In the genomic region with DNA sequence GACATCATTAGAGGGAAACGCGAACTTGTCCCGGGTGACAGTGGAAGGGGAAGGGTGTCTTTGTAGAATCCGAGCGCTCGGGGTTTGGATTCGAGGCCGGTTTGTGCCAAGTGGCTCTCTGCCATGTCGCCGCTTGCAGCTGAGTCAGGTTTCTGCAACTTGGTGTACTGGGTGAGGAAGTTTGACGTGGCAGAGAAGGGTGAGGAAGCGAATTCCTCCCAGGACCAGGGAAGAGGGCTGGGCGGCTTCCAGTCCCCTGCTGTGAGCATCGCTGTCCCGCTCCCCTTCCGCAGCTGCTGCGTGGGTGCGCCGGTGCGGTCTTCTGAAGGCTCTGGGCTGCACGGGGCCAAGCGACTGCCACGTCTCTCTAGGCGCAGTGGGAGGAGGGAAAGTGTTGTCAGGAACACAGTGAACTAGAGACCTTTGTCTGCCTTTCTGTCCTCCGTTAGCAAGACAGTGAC, we compare ENCODE assay signal across 7 mouse cellular contexts. TPM values are rescaled to one million over a fixed set of nuclear protein-coding genes. Genes with fewer than 3 reads are reported as not detected.
DNase-seq lines count a peak whose midpoint lies in the region.

No protein-coding gene starts in this region.

- WGBS in macrophage (ENCODE audit: missing documents), result 6% methylated on average over 25 of the region's 25 CpGs

- intact Hi-C loops in gastrocnemius, postnatal 14 days (cut with DNase I; ENCODE audit: low total_unique reads), result no loop called here

- peak overlapping the region; percentile 74 for H3K27ac ChIP-seq in macrophage

- DNase-seq in adrenal gland, adult (ENCODE audit: inconsistent age in 2 of 2, low spot score in 1 of 2), result peak; percentile 86 to 95
- peak; percentile 58 for DNase-seq in embryo, embryonic 10.5 days (ENCODE audit: low spot score)
- DNase-seq in gastrocnemius, postnatal 14 days, result peak; percentile 65
- DNase-seq in induced T-regulatory cell, adult 2 months (ENCODE audit: low read depth), result peak; percentile 64
- DNase-seq in left cerebral cortex, adult 8-10 months (ENCODE audit: low spot score in 2 of 2), result peak; percentile 36 to 49
- peak; percentile 71 for DNase-seq in right cerebral cortex, postnatal 25 days

- peak overlapping the region; percentile 73 for H3K4me3 ChIP-seq in macrophage (ENCODE audit: inconsistent target)

- peaks cover 22% of the 10 kb centered on the region for H3K36me3 ChIP-seq in macrophage (ENCODE audit: inconsistent target)

- H3K79me2 ChIP-seq in macrophage (ENCODE audit: inconsistent target), result peaks cover 47% of the 10 kb centered on the region

RNA-seq across cellular contexts. Expression of a gene that starts 0.5 kb away (rescaled TPM):
- 10 to 100 TPM; 17.8 to 23.9 TPM for total RNA-seq in gastrocnemius, postnatal 14 days (2021)
- 10 to 100 TPM; 10.6 to 17.7 (median 13.4) TPM for total RNA-seq in left cerebral cortex, adult 8-10 months (2022)
- 10 to 100 TPM in 25 of 26 experiments, 1 to 10 TPM in 1; 9.1 to 46.3 (median 29.6) TPM for total RNA-seq in macrophage (2018; cell fraction: chromatin; rRNA removed)
- 10 to 100 TPM; 18.3 to 33.8 (median 25.6) TPM for total RNA-seq in macrophage (2018; cell fraction: cytosol; rRNA removed)
- total RNA-seq in macrophage (2018; cell fraction: nucleus; rRNA removed), result 10 to 100 TPM; 10.8 to 34.6 (median 20.0) TPM
- polyA plus RNA-seq in macrophage (2018), result 33.5 to 48.5 TPM (median 39.8 TPM) in 3 replicates

RNA-seq across cellular contexts. Expression of a gene that starts 31.8 kb away (rescaled TPM):
- 100 to 1,000 TPM; 175 to 193 TPM for total RNA-seq in gastrocnemius, postnatal 14 days (2021)
- total RNA-seq in left cerebral cortex, adult 8-10 months (2022), result 1 to 10 TPM; 4.2 to 8.1 (median 4.5) TPM
- total RNA-seq in macrophage (2018; cell fraction: chromatin; rRNA removed), result 10 to 100 TPM in 2 of 26 experiments, 1 to 10 TPM in 12, under 1 TPM in 6, not detected in 6; 0.09 to 23.0 (median 1.8) TPM
- total RNA-seq in macrophage (2018; cell fraction: cytosol; rRNA removed), result 1 to 10 TPM in 9 of 26 experiments, under 1 TPM in 17; 0.03 to 9.6 (median 0.66) TPM
- total RNA-seq in macrophage (2018; cell fraction: nucleus; rRNA removed), result 1 to 10 TPM in 16 of 26 experiments, under 1 TPM in 8, not detected in 2; 0.11 to 9.8 (median 1.6) TPM
- 0.02 to 0.23 TPM in 2 of 3 replicates, not detected in the other for polyA plus RNA-seq in macrophage (2018)

Comparison
In these comparisons a context has a peak if more than half of its experiments do, and no peak if none do; other contexts are left out.
1. Peak in every context shown above with its lines: DNase-seq, H3K4me3 ChIP-seq and H3K27ac ChIP-seq.
2. RNA of a gene that starts 31.8 kb away (total RNA-seq): 175 to 193 TPM in gastrocnemius, postnatal 14 days; 4.2 to 8.1 TPM in left cerebral cortex, adult 8-10 months; every median in the first group is over 10 times any median in the second.